Mouse (Mus musculus) intestine, embryonic 16.5 days (tissue): Measurements from ENCODE around the gene Slc16a8. TPM values are rescaled to one million over a fixed set of nuclear protein-coding genes. Genes with fewer than 3 reads are reported as not detected.
A peak's percentile ranks its signal among the peaks of the same experiment; 100 is the strongest.

Experiments used
- ATAC-seq: fragments of 200-750 bp; cut with Nextera tagmentation; 2 replicates; pipeline ENCODE4 v1.8.0; 2017; ENCODE audit warnings: moderate TSS enrichment, moderate library complexity
- H3K27ac ChIP-seq: fragments of 300-500 bp; sonication (generic); 2 replicates; pipeline ENCODE4 v1.5.1; 2014; ENCODE audit warnings: mild to moderate bottlenecking, low read length
- H3K27me3 ChIP-seq: fragments of 300-500 bp; sonication (generic); replicated peaks from 2 replicates; pipeline ENCODE4 v1.6.1; 2014; ENCODE audit warnings: low read length, control low read depth, mixed read lengths; ENCODE audit not compliant: control insufficient read depth, insufficient read depth
- H3K36me3 ChIP-seq: fragments of 300-500 bp; sonication (generic); 2 replicates; pipeline ENCODE4 v1.6.1; 2014; ENCODE audit warnings: low read length, control low read depth; ENCODE audit not compliant: control insufficient read depth, insufficient read depth
- H3K4me1 ChIP-seq: fragments of 300-500 bp; sonication (generic); 2 replicates; pipeline ENCODE4 v1.6.1; 2014; ENCODE audit warnings: low read length, control low read depth, mixed read lengths; ENCODE audit not compliant: control insufficient read depth, insufficient read depth
- H3K4me2 ChIP-seq: fragments of 300-500 bp; sonication (generic); 2 replicates; pipeline ENCODE4 v1.6.1; 2014; ENCODE audit warnings: low read depth, low read length, control low read depth
- H3K4me3 ChIP-seq: fragments of 300-500 bp; sonication (generic); 2 replicates; pipeline ENCODE4 v1.5.1; 2014; ENCODE audit warnings: mild to moderate bottlenecking, low read length
- H3K9ac ChIP-seq: fragments of 300-500 bp; sonication (generic); 2 replicates; pipeline ENCODE4 v1.6.1; 2014; ENCODE audit warnings: low read depth, low read length
- H3K9me3 ChIP-seq: fragments of 300-500 bp; sonication (generic); 2 replicates; pipeline ENCODE4 v1.6.1; 2016; ENCODE audit warnings: low read length, control low read depth; ENCODE audit not compliant: control insufficient read depth
- WGBS: fragments of 180-500 bp; shearing (Covaris S2); extraction: QIAGEN DNeasy Blood & Tissue Kit; methylation state at CpG from one replicate; pipeline ENCODE4 v1.1.7; 2014; 5-methylcytosine and 5-hydroxymethylcytosine counted together
- polyA plus RNA-seq: library from polyadenylated mRNA; unstranded; fragments of >200 nt; fragmentation: Nextera tagmentation; extraction: Ambion mirVana; gene quantifications from 2 replicates; pipeline ENCODE4 v1.2.1, GENCODE M21; 2015

Slc16a8 gene
- polyA plus RNA-seq, 1 experiment from 2014 or later = not detected

DNA sequence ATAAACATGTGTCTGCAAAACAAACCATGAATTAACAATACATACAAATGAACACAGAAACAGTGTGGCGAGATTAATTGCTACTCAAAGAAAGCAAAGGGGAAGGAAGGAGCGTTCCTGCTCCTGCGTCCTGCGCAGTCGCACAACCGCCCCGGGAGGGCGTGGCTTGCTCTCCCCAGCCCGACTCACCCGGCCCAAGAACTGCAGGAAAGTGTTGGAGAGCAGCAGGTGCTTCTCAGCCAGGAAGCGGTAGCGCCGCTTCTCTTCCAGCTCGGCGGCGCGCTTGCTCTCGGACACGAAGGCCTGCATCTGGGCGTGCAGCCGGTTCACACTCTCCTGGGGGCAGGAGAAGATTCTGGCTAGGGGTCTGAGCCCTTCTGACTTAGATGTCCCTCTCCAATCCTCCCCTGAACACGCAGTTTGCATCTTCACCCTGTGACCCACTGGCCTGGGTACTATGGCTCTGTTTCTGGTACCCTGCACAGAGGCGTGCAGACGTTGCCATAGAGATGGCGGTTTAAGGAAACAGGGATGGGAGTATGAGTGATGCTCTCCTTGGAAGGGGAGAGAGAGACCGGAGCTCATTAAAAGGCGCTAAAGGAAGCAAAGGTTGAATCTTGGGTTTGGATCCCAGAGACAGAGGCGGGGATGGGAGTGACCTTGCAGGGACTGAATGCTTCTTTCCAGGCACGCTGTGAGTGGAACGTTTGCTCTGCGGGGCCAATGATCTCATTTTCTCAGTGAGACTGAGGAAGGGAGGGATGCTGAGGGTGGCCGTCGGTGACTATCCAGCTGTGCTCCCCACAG is 16.0 kb upstream of the Slc16a8 start:
- H3K27ac ChIP-seq = peak overlapping the region; percentile 65

DNA sequence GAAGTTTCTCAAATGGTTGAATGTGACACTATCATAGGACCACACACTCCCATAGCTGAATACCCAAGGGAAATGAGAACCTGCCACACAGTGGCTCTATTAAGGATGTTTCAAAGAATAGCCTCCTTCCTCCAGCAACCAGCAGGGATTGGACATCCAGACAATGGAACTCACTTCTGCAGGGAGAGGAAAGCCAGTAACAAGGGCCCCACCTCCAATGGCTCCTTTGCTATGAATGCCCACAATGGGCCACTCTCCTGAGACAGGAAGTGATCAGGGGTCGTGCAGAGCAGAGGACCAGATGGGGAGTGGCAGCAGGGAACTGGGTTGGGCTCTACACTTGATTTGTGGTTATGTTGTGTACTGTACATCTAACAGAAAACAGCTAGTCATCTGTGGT is 14.0 kb upstream of the Slc16a8 start:
- H3K4me1 ChIP-seq = peaks cover 13% of the 10 kb centered on the region
- no peak for ATAC-seq
- H3K4me2 ChIP-seq = no peak overlapping the region
- H3K27ac ChIP-seq = no peak overlapping the region
- 24% methylated on average over 1 of the region's 1 CpGs for WGBS
- H3K27me3 ChIP-seq = 0 out of 2 replicates have a peak, but pooled peaks cover 2% of the 10 kb centered on the region
- H3K9me3 ChIP-seq = no peaks in the 10 kb centered on the region
- no peak overlapping the region for H3K9ac ChIP-seq
- no peaks in the 10 kb centered on the region for H3K36me3 ChIP-seq
- H3K4me3 ChIP-seq = no peak overlapping the region

More for the DNA sequence above, 16.0 kb upstream of the Slc16a8 start:
- peak overlapping the region; percentile 36 for H3K4me3 ChIP-seq
- 2% methylated on average over 33 of the region's 33 CpGs for WGBS
- peak overlapping the region; percentile 61 for H3K4me2 ChIP-seq
- H3K9me3 ChIP-seq = no peaks in the 10 kb centered on the region
- peak overlapping the region; percentile 59 for H3K9ac ChIP-seq
- H3K27me3 ChIP-seq = 0 out of 2 replicates have a peak, but pooled peaks cover 2% of the 10 kb centered on the region
- ATAC-seq = peak; percentile 82
- H3K36me3 ChIP-seq = no peaks in the 10 kb centered on the region
- H3K4me1 ChIP-seq = peaks cover 16% of the 10 kb centered on the region

DNA sequence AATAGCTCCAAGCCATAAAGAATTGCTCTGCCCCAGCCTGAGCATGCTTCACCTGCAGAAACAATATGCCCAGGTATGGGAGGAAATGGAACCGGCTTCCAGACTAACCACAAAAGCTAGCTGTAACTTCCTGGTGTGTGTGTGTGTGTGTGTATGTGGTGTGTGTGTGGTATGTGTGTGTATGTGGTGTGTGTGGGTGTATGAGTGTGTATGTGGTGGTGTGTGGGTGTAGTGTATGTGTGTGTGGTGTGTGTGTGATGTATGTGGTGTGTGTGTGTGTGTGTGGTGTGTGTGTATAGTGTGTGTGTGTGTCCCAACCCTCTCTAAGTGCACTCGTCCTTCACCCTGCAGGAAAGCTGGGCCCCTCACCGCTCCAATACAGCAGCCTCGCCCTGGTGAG is 10.8 kb upstream of the Slc16a8 start:
- H3K27me3 ChIP-seq = peaks cover 3% of the 10 kb centered on the region; the same call in 1 of the 2 replicates
- 58% methylated on average over 4 of the region's 4 CpGs for WGBS

DNA sequence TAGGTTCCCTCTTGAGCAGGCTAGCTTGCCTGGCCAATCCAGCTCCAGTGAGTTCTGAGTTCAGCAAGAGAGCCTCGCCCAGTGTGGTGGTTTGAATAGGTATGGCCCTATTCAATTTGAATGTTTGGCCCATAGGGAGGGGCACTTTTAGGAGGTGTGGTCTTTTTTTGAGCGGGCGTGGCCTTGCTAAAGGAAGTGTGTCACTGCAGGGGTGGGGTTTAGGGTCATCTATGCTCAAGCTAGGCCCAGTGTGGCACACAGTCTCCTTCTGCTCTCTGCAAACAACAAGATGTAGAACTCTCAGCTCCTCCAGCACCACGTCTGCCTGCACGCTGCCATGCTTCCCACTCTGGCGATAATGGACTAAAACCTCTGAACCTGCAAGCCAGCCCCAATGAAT is 9.2 kb upstream of the Slc16a8 start:
- ATAC-seq = no peak
- peaks cover 11% of the 10 kb centered on the region for H3K4me1 ChIP-seq
- no peak overlapping the region for H3K4me2 ChIP-seq
- H3K27ac ChIP-seq = no peak overlapping the region
- no peak overlapping the region for H3K4me3 ChIP-seq
- H3K9ac ChIP-seq = no peak overlapping the region
- no peaks in the 10 kb centered on the region for H3K36me3 ChIP-seq
- WGBS = 92% methylated on average over 6 of the region's 6 CpGs
- H3K27me3 ChIP-seq = peaks cover 3% of the 10 kb centered on the region; the same call in 1 of the 2 replicates
- H3K9me3 ChIP-seq = no peaks in the 10 kb centered on the region

More for the DNA sequence above, 10.8 kb upstream of the Slc16a8 start:
- Histone ChIP-seq H3K36me3 (no peaks in the 10 kb centered on the region), H3K9me3 (no peaks in the 10 kb centered on the region), H3K27ac (no peak overlapping the region), H3K4me3 (no peak overlapping the region), H3K4me1 (peaks cover 13% of the 10 kb centered on the region), H3K4me2 (no peak overlapping the region), H3K9ac (no peak overlapping the region)
- no peak for ATAC-seq

DNA sequence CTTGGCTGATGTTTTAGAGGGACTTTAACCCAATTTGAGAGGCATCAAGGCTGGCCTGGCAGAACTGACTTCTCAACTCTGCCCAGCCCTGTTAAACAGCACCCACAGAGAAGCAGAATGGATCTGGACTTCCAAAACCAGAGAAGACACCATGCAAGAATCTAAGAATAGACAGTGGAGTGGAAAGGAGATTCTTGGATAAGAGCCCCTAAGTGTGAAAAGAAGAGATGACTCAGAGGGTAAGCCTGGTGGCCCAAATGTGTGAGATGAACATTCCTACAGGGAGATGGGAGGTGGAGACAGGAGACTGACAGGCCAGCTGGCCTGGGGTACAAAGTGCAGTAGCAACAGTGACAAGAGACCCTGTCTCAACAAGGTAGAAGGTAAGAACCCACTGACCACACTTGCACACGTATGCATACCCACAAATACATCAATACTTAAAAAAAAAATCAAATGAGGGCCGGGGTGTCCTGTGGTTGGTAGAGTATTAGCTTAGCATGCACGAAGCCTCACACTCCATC is 8.3 kb upstream of the Slc16a8 start:
- Histone ChIP-seq H3K9ac (no peak overlapping the region), H3K27me3 (peaks cover 3% of the 10 kb centered on the region; the same call in 1 of the 2 replicates), H3K36me3 (no peaks in the 10 kb centered on the region), H3K4me2 (no peak overlapping the region), H3K4me1 (peaks cover 11% of the 10 kb centered on the region), H3K9me3 (no peaks in the 10 kb centered on the region), H3K4me3 (no peak overlapping the region), H3K27ac (no peak overlapping the region)
- ATAC-seq = no peak
- 94% methylated on average over 3 of the region's 3 CpGs for WGBS

DNA sequence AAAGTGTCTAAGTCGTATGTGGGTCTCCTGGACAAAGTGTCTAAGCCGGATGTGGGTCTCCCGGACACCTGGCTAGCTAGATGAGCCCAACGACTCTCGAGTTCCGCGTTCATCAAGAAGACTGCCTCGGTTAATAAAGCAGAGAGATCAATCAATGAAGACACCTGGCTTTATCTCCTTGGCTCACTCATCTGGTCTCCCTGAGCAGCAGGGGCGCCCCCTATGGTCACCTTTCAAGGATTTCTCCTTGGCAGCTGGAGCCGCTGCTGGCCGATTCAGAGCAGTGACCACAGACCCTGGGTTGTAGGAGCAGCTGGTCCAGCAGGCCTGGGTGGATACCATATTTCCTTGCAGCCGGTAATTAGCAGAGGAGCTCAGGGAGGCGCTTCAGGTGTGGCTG is 7.8 kb upstream of the Slc16a8 start:
- no peak overlapping the region for H3K4me3 ChIP-seq
- WGBS = 23% methylated on average over 13 of the region's 13 CpGs
- no peak for ATAC-seq

DNA sequence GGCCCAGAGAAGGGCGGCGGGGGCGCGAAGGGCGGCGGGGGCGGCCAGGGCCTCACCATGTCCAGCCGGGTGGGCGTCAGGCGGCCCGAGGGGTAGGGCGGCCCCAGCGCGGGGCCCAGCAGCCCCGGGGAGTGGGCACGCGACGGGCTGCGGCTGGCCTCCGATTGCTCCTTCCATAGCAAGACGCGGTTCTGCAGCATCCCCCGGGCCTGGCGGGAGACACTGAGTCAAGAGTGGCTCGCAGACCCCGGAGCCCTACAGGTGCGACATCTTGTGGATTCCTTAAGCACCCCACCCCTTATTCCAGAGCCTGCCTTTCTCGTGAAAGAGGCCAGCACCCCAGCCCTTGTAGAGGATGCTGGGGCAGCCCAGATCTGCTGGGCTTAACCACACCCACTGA is 7.2 kb upstream of the Slc16a8 start:
- H3K4me2 ChIP-seq = peak overlapping the region; percentile 100
- H3K36me3 ChIP-seq = no peaks in the 10 kb centered on the region
- H3K4me3 ChIP-seq = peak overlapping the region; percentile 66
- peaks cover 3% of the 10 kb centered on the region; the same call in 1 of the 2 replicates for H3K27me3 ChIP-seq
- H3K9me3 ChIP-seq = no peaks in the 10 kb centered on the region
- ATAC-seq = peak; percentile 34
- peak overlapping the region; percentile 79 for H3K9ac ChIP-seq
- 0% methylated on average over 21 of the region's 28 CpGs for WGBS
- peak overlapping the region; percentile 23; the same call in 1 of the 2 replicates for H3K27ac ChIP-seq
- H3K4me1 ChIP-seq = peaks cover 11% of the 10 kb centered on the region

More for the DNA sequence above, 7.8 kb upstream of the Slc16a8 start:
- H3K9me3 ChIP-seq = no peaks in the 10 kb centered on the region
- peaks cover 11% of the 10 kb centered on the region for H3K4me1 ChIP-seq
- no peak overlapping the region for H3K9ac ChIP-seq
- peak overlapping the region; percentile 100; the same call in 1 of the 2 replicates for H3K4me2 ChIP-seq
- peaks cover 3% of the 10 kb centered on the region; the same call in 1 of the 2 replicates for H3K27me3 ChIP-seq
- no peaks in the 10 kb centered on the region for H3K36me3 ChIP-seq
- H3K27ac ChIP-seq = no peak overlapping the region

DNA sequence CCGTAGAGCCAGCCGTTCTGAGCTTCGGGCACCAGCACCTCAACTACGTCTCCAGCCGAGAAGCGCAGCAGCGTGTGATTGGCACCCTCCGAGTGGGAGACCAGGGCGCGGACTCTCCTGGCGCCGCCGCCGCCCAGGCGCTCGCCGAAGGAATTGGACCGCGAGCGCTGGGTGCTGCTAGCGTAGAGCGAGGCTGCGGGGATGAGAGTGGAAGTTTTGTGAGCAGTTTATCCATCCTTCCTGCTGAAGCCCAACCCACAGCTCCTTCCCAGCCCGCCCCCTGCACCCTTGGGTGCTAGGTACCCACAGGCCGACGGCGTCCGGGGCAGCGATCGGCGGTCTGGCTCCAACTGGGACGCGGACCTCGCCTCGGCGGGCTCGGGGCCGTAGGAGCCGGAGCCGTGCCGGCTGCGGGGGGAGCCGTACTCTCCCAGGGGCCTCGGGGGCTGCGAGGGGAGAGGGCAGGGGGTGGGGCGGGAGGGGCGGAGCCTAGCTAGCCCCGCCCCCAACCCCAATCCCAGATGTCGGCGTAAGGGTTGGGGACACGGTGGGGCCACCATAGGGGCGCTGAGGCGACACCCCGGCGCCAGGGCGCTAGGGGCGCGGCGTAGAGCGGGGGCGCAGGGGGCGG is 6.6 kb upstream of the Slc16a8 start:
- peak overlapping the region; percentile 79 for H3K9ac ChIP-seq
- no peak overlapping the region; the same call in 1 of the 2 replicates for H3K27ac ChIP-seq
- peaks cover 11% of the 10 kb centered on the region for H3K4me1 ChIP-seq
- H3K36me3 ChIP-seq = no peaks in the 10 kb centered on the region
- H3K4me3 ChIP-seq = peak overlapping the region; percentile 66
- 1% methylated on average over 61 of the region's 62 CpGs for WGBS
- peak; percentile 56 for ATAC-seq
- H3K4me2 ChIP-seq = peak overlapping the region; percentile 100
- H3K9me3 ChIP-seq = no peaks in the 10 kb centered on the region
- peaks cover 3% of the 10 kb centered on the region; the same call in 1 of the 2 replicates for H3K27me3 ChIP-seq

DNA sequence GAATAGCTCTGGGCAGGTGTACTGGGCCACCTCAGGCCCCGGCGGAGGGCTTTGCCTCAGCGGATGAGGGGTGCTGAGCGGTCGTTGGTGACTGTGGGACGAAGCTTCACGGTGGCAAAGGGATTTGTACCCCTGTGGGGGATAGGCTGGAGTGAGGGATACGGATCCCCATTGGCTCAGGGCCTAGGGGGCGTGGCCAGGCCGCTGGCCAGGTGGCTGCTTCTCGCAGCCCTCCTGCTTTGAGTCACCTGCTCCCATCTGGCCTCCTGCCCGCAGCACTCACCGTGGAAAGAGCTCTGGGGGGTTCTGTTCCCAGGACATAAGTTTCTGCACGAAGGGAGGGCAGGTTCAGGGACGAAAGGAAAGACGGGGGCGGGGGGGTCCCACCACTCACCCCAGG is 4.0 kb upstream of the Slc16a8 start:
- Histone ChIP-seq H3K4me3 (no peak overlapping the region), H3K4me1 (peaks cover 11% of the 10 kb centered on the region), H3K9me3 (no peaks in the 10 kb centered on the region), H3K27ac (no peak overlapping the region), H3K27me3 (peaks cover 4% of the 10 kb centered on the region; the same call in 1 of the 2 replicates), H3K4me2 (no peak overlapping the region), H3K9ac (no peak overlapping the region), H3K36me3 (no peaks in the 10 kb centered on the region)
- 33% methylated on average over 17 of the region's 17 CpGs for WGBS
- ATAC-seq = no peak
